Mouse (Mus musculus): ENCODE results near the gene Pdp2. TPM values are rescaled to one million over a fixed set of nuclear protein-coding genes. Genes with fewer than 3 reads are reported as not detected.

The Pdp2 gene
- polyA plus RNA-seq, 1 experiment from 2014 or later: 12.2 TPM

GRCm38 (mm10) chr8:104632486-104632885 lies 41.2 kb downstream of the Pdp2 start:
- ATAC-seq: no peak

GRCm38 (mm10) chr8:104633156-104633744 lies 42.0 kb downstream of the Pdp2 start:
- no peak for TF ChIP-seq CTCF (IDR thresholded peaks at IDR 0.05; ENCODE audit: low read depth)
- H3K27me3 ChIP-seq (replicated peaks; ENCODE audit: control insufficient read depth, insufficient read depth, low read length): peaks cover 22% of the 10 kb centered on the region; the same call in 1 of the 2 replicates
- WGBS: 50% methylated on average over 9 of the region's 9 CpGs
- H3K36me3 ChIP-seq (ENCODE audit: control insufficient read depth, insufficient read depth): peaks cover 4% of the 10 kb centered on the region; the same call in 1 of the 2 replicates
- 0 out of 2 replicates have a peak, but pooled peaks cover 8% of the 10 kb centered on the region for H3K4me1 ChIP-seq (replicated peaks; ENCODE audit: control insufficient read depth, insufficient read depth, low read length)
- ATAC-seq: no peak
- no peak overlapping the region for H3K27ac ChIP-seq (ENCODE audit: low read depth, low read length)
- H3K4me2 ChIP-seq (replicated peaks; ENCODE audit: low read depth): no peak overlapping the region
- H3K4me3 ChIP-seq (ENCODE audit: low read depth, low read length): no peak overlapping the region
- H3K9ac ChIP-seq (ENCODE audit: low read depth, low read length): no peak overlapping the region
- H3K9me3 ChIP-seq (ENCODE audit: control insufficient read depth): no peaks in the 10 kb centered on the region

More at GRCm38 (mm10) chr8:104632486-104632885, 41.2 kb downstream of the Pdp2 start:
- no peak overlapping the region for H3K27ac ChIP-seq (ENCODE audit: low read depth, low read length)
- no peak overlapping the region for H3K4me3 ChIP-seq (ENCODE audit: low read depth, low read length)
- no peak overlapping the region for H3K9ac ChIP-seq (ENCODE audit: low read depth, low read length)
- WGBS: 73% methylated on average over 6 of the region's 6 CpGs
- H3K36me3 ChIP-seq (ENCODE audit: control insufficient read depth, insufficient read depth): peaks cover 4% of the 10 kb centered on the region; the same call in 1 of the 2 replicates
- 0 out of 2 replicates have a peak, but pooled peaks cover 5% of the 10 kb centered on the region for H3K4me1 ChIP-seq (replicated peaks; ENCODE audit: control insufficient read depth, insufficient read depth, low read length)
- no peak overlapping the region for H3K4me2 ChIP-seq (replicated peaks; ENCODE audit: low read depth)
- no peak for TF ChIP-seq CTCF (IDR thresholded peaks at IDR 0.05; ENCODE audit: low read depth)
- peaks cover 22% of the 10 kb centered on the region; the same call in 1 of the 2 replicates for H3K27me3 ChIP-seq (replicated peaks; ENCODE audit: control insufficient read depth, insufficient read depth, low read length)
- H3K9me3 ChIP-seq (ENCODE audit: control insufficient read depth): no peaks in the 10 kb centered on the region

- ATAC-seq: no peak
- Histone ChIP-seq H3K4me3 (ENCODE audit: low read depth, low read length) (no peak overlapping the region), H3K27me3 (replicated peaks; ENCODE audit: control insufficient read depth, insufficient read depth, low read length) (peaks cover 14% of the 10 kb centered on the region; the same call in 1 of the 2 replicates), H3K27ac (ENCODE audit: low read depth, low read length) (no peak overlapping the region), H3K9ac (ENCODE audit: low read depth, low read length) (no peak overlapping the region), H3K4me2 (replicated peaks; ENCODE audit: low read depth) (no peak overlapping the region), H3K4me1 (replicated peaks; ENCODE audit: control insufficient read depth, insufficient read depth, low read length) (0 out of 2 replicates have a peak, but pooled peaks cover 8% of the 10 kb centered on the region), H3K9me3 (ENCODE audit: control insufficient read depth) (no peaks in the 10 kb centered on the region), H3K36me3 (ENCODE audit: control insufficient read depth, insufficient read depth) (peaks cover 12% of the 10 kb centered on the region)
- WGBS: 85% methylated on average over 3 of the region's 3 CpGs
- TF ChIP-seq CTCF (IDR thresholded peaks at IDR 0.05; ENCODE audit: low read depth): no peak
Measured at GRCm38 (mm10) chr8:104635004-104635710, 43.9 kb downstream of the Pdp2 start.

- no peaks in the 10 kb centered on the region for H3K9me3 ChIP-seq (ENCODE audit: control insufficient read depth)
- no peak overlapping the region for H3K4me3 ChIP-seq (ENCODE audit: low read depth, low read length)
- H3K9ac ChIP-seq (ENCODE audit: low read depth, low read length): no peak overlapping the region
- peaks cover 12% of the 10 kb centered on the region for H3K36me3 ChIP-seq (ENCODE audit: control insufficient read depth, insufficient read depth)
- no peaks in the 10 kb centered on the region for H3K27me3 ChIP-seq (replicated peaks; ENCODE audit: control insufficient read depth, insufficient read depth, low read length)
- TF ChIP-seq CTCF (IDR thresholded peaks at IDR 0.05; ENCODE audit: low read depth): no peak
- peaks cover 8% of the 10 kb centered on the region; the same call in 1 of the 2 replicates for H3K4me1 ChIP-seq (replicated peaks; ENCODE audit: control insufficient read depth, insufficient read depth, low read length)
- 92% methylated on average over 6 of the region's 6 CpGs for WGBS
- ATAC-seq: no peak
- H3K4me2 ChIP-seq (replicated peaks; ENCODE audit: low read depth): no peak overlapping the region
- no peak overlapping the region for H3K27ac ChIP-seq (ENCODE audit: low read depth, low read length)
Measured at GRCm38 (mm10) chr8:104638010-104638409, 46.8 kb downstream of the Pdp2 start.

- peaks cover 8% of the 10 kb centered on the region; the same call in 1 of the 2 replicates for H3K4me1 ChIP-seq (replicated peaks; ENCODE audit: control insufficient read depth, insufficient read depth, low read length)
- TF ChIP-seq CTCF (IDR thresholded peaks at IDR 0.05; ENCODE audit: low read depth): no peak
- H3K9me3 ChIP-seq (ENCODE audit: control insufficient read depth): no peaks in the 10 kb centered on the region
- H3K4me2 ChIP-seq (replicated peaks; ENCODE audit: low read depth): peak overlapping the region; percentile 80
- peak overlapping the region; percentile 88; the same call in 1 of the 2 replicates for H3K4me3 ChIP-seq (ENCODE audit: low read depth, low read length)
- H3K9ac ChIP-seq (ENCODE audit: low read depth, low read length): no peak overlapping the region
- WGBS: 57% methylated on average over 7 of the region's 7 CpGs
- no peak overlapping the region for H3K27ac ChIP-seq (ENCODE audit: low read depth, low read length)
- peaks cover 12% of the 10 kb centered on the region for H3K36me3 ChIP-seq (ENCODE audit: control insufficient read depth, insufficient read depth)
- H3K27me3 ChIP-seq (replicated peaks; ENCODE audit: control insufficient read depth, insufficient read depth, low read length): no peaks in the 10 kb centered on the region
- ATAC-seq: no peak
Measured at GRCm38 (mm10) chr8:104640241-104640640, 49.0 kb downstream of the Pdp2 start.

GRCm38 (mm10) chr8:104640831-104641370 lies 49.6 kb downstream of the Pdp2 start:
- TF ChIP-seq CTCF (IDR thresholded peaks at IDR 0.05; ENCODE audit: low read depth): no peak
- H3K4me1 ChIP-seq (replicated peaks; ENCODE audit: control insufficient read depth, insufficient read depth, low read length): peaks cover 8% of the 10 kb centered on the region; the same call in 1 of the 2 replicates
- no peak for ATAC-seq
- H3K9me3 ChIP-seq (ENCODE audit: control insufficient read depth): no peaks in the 10 kb centered on the region
- H3K36me3 ChIP-seq (ENCODE audit: control insufficient read depth, insufficient read depth): peaks cover 8% of the 10 kb centered on the region
- peak overlapping the region; percentile 80 for H3K4me2 ChIP-seq (replicated peaks; ENCODE audit: low read depth)
- H3K27me3 ChIP-seq (replicated peaks; ENCODE audit: control insufficient read depth, insufficient read depth, low read length): no peaks in the 10 kb centered on the region
- peak overlapping the region; percentile 88 for H3K4me3 ChIP-seq (ENCODE audit: low read depth, low read length)
- H3K9ac ChIP-seq (ENCODE audit: low read depth, low read length): peak overlapping the region; percentile 71
- no peak overlapping the region; the same call in 1 of the 2 replicates for H3K27ac ChIP-seq (ENCODE audit: low read depth, low read length)
- WGBS: 6% methylated on average over 25 of the region's 25 CpGs

All from intestine, postnatal 0 days (tissue).